Mouse (Mus musculus): ENCODE data around the gene Ildr1. TPM values are rescaled to one million over a fixed set of nuclear protein-coding genes. Genes with fewer than 3 reads are reported as not detected.

Ildr1 gene
- total RNA-seq, 1 experiment, result 12.8 TPM

GRCm38 (mm10) chr16:36684325-36684918 lies 9.4 kb upstream of the Ildr1 start:
- 0 out of 4 replicates have a peak, but pooled peaks cover 0 to 2% of the 10 kb centered on the region in 2 experiments for H3K4me1 ChIP-seq (ENCODE audit: control insufficient read depth in 2 of 2, insufficient read depth in 2 of 2, low read length in 2 of 2, poor library complexity in 1 of 2)
- no peak for DNase-seq (ENCODE audit: low read depth, low spot score)
- H3K36me3 ChIP-seq (ENCODE audit: control insufficient read depth, insufficient read depth, low read length, poor library complexity, severe bottlenecking), result no peaks in the 10 kb centered on the region
- H3K4me3 ChIP-seq (ENCODE audit: insufficient read depth in 1 of 2, low read depth in 1 of 2, low read length in 2 of 2, poor library complexity in 1 of 2, severe bottlenecking in 1 of 2), result no peak overlapping the region
- H3K9ac ChIP-seq (ENCODE audit: insufficient read depth, low read depth, low read length, poor library complexity, severe bottlenecking), result no peak overlapping the region
- in situ Hi-C loops (cut with MboI; ENCODE audit: low sequenced_read_pairs in 2 of 2, unreplicated experiment in 2 of 2), result no loop called here
- H3K9me3 ChIP-seq (ENCODE audit: control insufficient read depth, insufficient read depth, low read depth, low read length), result no peaks in the 10 kb centered on the region
- no peak overlapping the region for H3K27ac ChIP-seq (ENCODE audit: insufficient read depth, low read depth, low read length, poor library complexity, severe bottlenecking)
- no peak for TF ChIP-seq MAFK (IDR thresholded peaks at IDR 0.05; ENCODE audit: insufficient read depth, low read depth, low read length)
- no peak for TF ChIP-seq CHD2 (IDR thresholded peaks at IDR 0.05; ENCODE audit: low read depth, low read length)
- no peak for TF ChIP-seq ZC3H11A (IDR thresholded peaks at IDR 0.05; ENCODE audit: borderline replicate concordance, low read depth, low read length)
- no peak for TF ChIP-seq ZNF384 (IDR thresholded peaks at IDR 0.05; ENCODE audit: low read depth, low read length)
- TF ChIP-seq HCFC1 (IDR thresholded peaks at IDR 0.05; ENCODE audit: borderline replicate concordance, insufficient read depth, low read length), result no peak

GRCm38 (mm10) chr16:36688076-36688475 lies 5.7 kb upstream of the Ildr1 start:
- Histone ChIP-seq H3K4me3 (ENCODE audit: insufficient read depth in 1 of 2, low read depth in 1 of 2, low read length in 2 of 2, poor library complexity in 1 of 2, severe bottlenecking in 1 of 2) (no peak overlapping the region), H3K36me3 (ENCODE audit: control insufficient read depth, insufficient read depth, low read length, poor library complexity, severe bottlenecking) (no peaks in the 10 kb centered on the region), H3K4me1 (ENCODE audit: control insufficient read depth in 2 of 2, insufficient read depth in 2 of 2, low read length in 2 of 2, poor library complexity in 1 of 2) (no peaks in the 10 kb centered on the region), H3K9ac (ENCODE audit: insufficient read depth, low read depth, low read length, poor library complexity, severe bottlenecking) (no peak overlapping the region), H3K9me3 (ENCODE audit: control insufficient read depth, insufficient read depth, low read depth, low read length) (no peaks in the 10 kb centered on the region), H3K27ac (ENCODE audit: insufficient read depth, low read depth, low read length, poor library complexity, severe bottlenecking) (no peak overlapping the region)
- in situ Hi-C loops (cut with MboI; ENCODE audit: low sequenced_read_pairs in 2 of 2, unreplicated experiment in 2 of 2), result no loop called here
- TF ChIP-seq CHD2 (IDR thresholded peaks at IDR 0.05; ENCODE audit: low read depth, low read length), result no peak
- no peak for TF ChIP-seq ZC3H11A (IDR thresholded peaks at IDR 0.05; ENCODE audit: borderline replicate concordance, low read depth, low read length)
- no peak for TF ChIP-seq MAFK (IDR thresholded peaks at IDR 0.05; ENCODE audit: insufficient read depth, low read depth, low read length)
- no peak for TF ChIP-seq ZNF384 (IDR thresholded peaks at IDR 0.05; ENCODE audit: low read depth, low read length)
- DNase-seq (ENCODE audit: low read depth, low spot score), result no peak

- Histone ChIP-seq H3K4me1 (ENCODE audit: control insufficient read depth in 2 of 2, insufficient read depth in 2 of 2, low read length in 2 of 2, poor library complexity in 1 of 2) (0 out of 4 replicates have a peak, but pooled peaks cover 0 to 3% of the 10 kb centered on the region in 2 experiments), H3K27ac (ENCODE audit: insufficient read depth, low read depth, low read length, poor library complexity, severe bottlenecking) (no peak overlapping the region), H3K36me3 (ENCODE audit: control insufficient read depth, insufficient read depth, low read length, poor library complexity, severe bottlenecking) (no peaks in the 10 kb centered on the region), H3K9me3 (ENCODE audit: control insufficient read depth, insufficient read depth, low read depth, low read length) (no peaks in the 10 kb centered on the region), H3K4me3 (ENCODE audit: insufficient read depth in 1 of 2, low read depth in 1 of 2, low read length in 2 of 2, poor library complexity in 1 of 2, severe bottlenecking in 1 of 2) (no peak overlapping the region), H3K9ac (ENCODE audit: insufficient read depth, low read depth, low read length, poor library complexity, severe bottlenecking) (no peak overlapping the region)
- in situ Hi-C loops (cut with MboI; ENCODE audit: low sequenced_read_pairs in 2 of 2, unreplicated experiment in 2 of 2), result no loop called here
- DNase-seq (ENCODE audit: low read depth, low spot score), result no peak
- no peak for TF ChIP-seq ZNF384 (IDR thresholded peaks at IDR 0.05; ENCODE audit: low read depth, low read length)
- no peak for TF ChIP-seq ZC3H11A (IDR thresholded peaks at IDR 0.05; ENCODE audit: borderline replicate concordance, low read depth, low read length)
- no peak for TF ChIP-seq HCFC1 (IDR thresholded peaks at IDR 0.05; ENCODE audit: borderline replicate concordance, insufficient read depth, low read length)
- TF ChIP-seq CHD2 (IDR thresholded peaks at IDR 0.05; ENCODE audit: low read depth, low read length), result no peak
- no peak for TF ChIP-seq MAFK (IDR thresholded peaks at IDR 0.05; ENCODE audit: insufficient read depth, low read depth, low read length)
Measured at GRCm38 (mm10) chr16:36691484-36691883, 2.3 kb upstream of the Ildr1 start.

GRCm38 (mm10) chr16:36694798-36695290 lies 1.1 kb downstream of the Ildr1 start:
- Histone ChIP-seq H3K4me3 (ENCODE audit: insufficient read depth in 1 of 2, low read depth in 1 of 2, low read length in 2 of 2, poor library complexity in 1 of 2, severe bottlenecking in 1 of 2) (peak overlapping the region; percentile 57 to 71; a peak in 2 of 4 replicates), H3K9me3 (ENCODE audit: control insufficient read depth, insufficient read depth, low read depth, low read length) (no peaks in the 10 kb centered on the region)
- in situ Hi-C loops (cut with MboI; ENCODE audit: low sequenced_read_pairs in 2 of 2, unreplicated experiment in 2 of 2), result no loop called here

More at GRCm38 (mm10) chr16:36694798-36695290, 1.1 kb downstream of the Ildr1 start:
- Histone ChIP-seq H3K4me1 (ENCODE audit: control insufficient read depth in 2 of 2, insufficient read depth in 2 of 2, low read length in 2 of 2, poor library complexity in 1 of 2) (0 out of 4 replicates have a peak, but pooled peaks cover 0 to 3% of the 10 kb centered on the region in 2 experiments), H3K36me3 (ENCODE audit: control insufficient read depth, insufficient read depth, low read length, poor library complexity, severe bottlenecking) (no peaks in the 10 kb centered on the region; the same call in 1 of the 2 replicates), H3K27ac (ENCODE audit: insufficient read depth, low read depth, low read length, poor library complexity, severe bottlenecking) (no peak overlapping the region), H3K9ac (ENCODE audit: insufficient read depth, low read depth, low read length, poor library complexity, severe bottlenecking) (0 out of 2 replicates have a peak overlapping the region, but pooled peaks have one; percentile 7)
- DNase-seq (ENCODE audit: low read depth, low spot score), result no peak
- TF ChIP-seq HCFC1 (IDR thresholded peaks at IDR 0.05; ENCODE audit: borderline replicate concordance, insufficient read depth, low read length) (no peak), ZC3H11A (IDR thresholded peaks at IDR 0.05; ENCODE audit: borderline replicate concordance, low read depth, low read length) (no peak), MAFK (IDR thresholded peaks at IDR 0.05; ENCODE audit: insufficient read depth, low read depth, low read length) (no peak), ZNF384 (IDR thresholded peaks at IDR 0.05; ENCODE audit: low read depth, low read length) (no peak), CHD2 (IDR thresholded peaks at IDR 0.05; ENCODE audit: low read depth, low read length) (no peak)

Measured in ES-E14 (cell line).